Comparison of ENCODE assay signal across 20 mouse cellular contexts in the genomic region with DNA sequence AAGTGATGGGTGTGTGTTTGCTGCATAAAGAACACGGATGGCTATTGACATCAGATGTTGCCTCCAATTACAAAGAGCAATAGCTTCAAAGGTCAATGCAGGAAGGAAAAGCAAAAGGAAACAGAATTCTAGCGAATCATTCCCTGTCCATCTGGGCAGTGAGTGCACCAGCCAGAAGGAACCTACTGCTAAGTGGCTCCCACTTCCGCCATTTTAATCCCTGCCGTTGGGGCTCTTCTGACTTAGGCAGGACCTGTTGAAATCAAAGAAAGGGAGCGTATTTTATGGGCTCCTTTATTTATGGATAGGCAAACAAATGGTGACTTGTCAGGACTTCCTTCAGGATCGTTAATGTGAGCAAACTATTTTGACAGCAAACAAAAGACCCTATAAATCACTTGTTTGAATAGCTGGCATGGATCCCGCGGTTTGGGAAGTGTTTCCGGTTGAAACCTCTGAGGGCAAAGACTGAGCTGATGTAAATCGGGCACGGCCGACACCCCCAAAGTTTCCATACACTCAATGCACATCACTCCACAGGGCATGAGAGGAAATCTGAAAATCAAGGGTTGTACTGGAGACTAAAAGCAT. TPM values are rescaled to one million over a fixed set of nuclear protein-coding genes. Genes with fewer than 3 reads are reported as not detected.
DNase-seq lines count a peak whose midpoint lies in the region; ATAC-seq and TF ChIP-seq lines count a peak whose summit lies in the region.
"Had no signal": no experiment of that assay in that cellular context is flagged by ENCODE, and none has a peak within 500 bp of the region (broad histone marks: within the 10 kb centered on the region; RNA-seq: fewer than 3 reads in every experiment).

No protein-coding gene starts in this region.

- H3K4me2 ChIP-seq in stomach, embryonic 15.5 days, result peak overlapping the region; percentile 17; the same call in 1 of the 2 replicates
- no peak overlapping the region for H3K4me2 ChIP-seq in stomach, postnatal 0 days (replicated peaks; ENCODE audit: low read depth)
- H3K4me2 ChIP-seq in stomach, embryonic 16.5 days (ENCODE audit: low read depth, low read length), result peak overlapping the region; percentile 23
- H3K4me2 ChIP-seq: heart, embryonic 13.5 days; hindbrain, embryonic 14.5 days had no signal

- H3K27me3 ChIP-seq in stomach, embryonic 15.5 days (replicated peaks), result no peaks in the 10 kb centered on the region
- no peaks in the 10 kb centered on the region for H3K27me3 ChIP-seq in stomach, postnatal 0 days (ENCODE audit: control insufficient read depth, insufficient read depth, low read length)
- H3K27me3 ChIP-seq in stomach, embryonic 16.5 days (ENCODE audit: control insufficient read depth, insufficient read depth, low read length), result no peaks in the 10 kb centered on the region
- H3K27me3 ChIP-seq: heart, embryonic 13.5 days had no signal

- no peak overlapping the region for H3K9ac ChIP-seq in stomach, embryonic 15.5 days
- H3K9ac ChIP-seq in stomach, postnatal 0 days (ENCODE audit: low read length), result no peak overlapping the region
- H3K9ac ChIP-seq in stomach, embryonic 16.5 days (ENCODE audit: low read length), result no peak overlapping the region
- H3K9ac ChIP-seq: forebrain, postnatal 0 days; heart, embryonic 13.5 days; hindbrain, embryonic 14.5 days had no signal

- intact Hi-C loops in heart, postnatal 36 days (cut with DNase I), result no loop called here

- 0 out of 2 replicates have a peak overlapping the region, but pooled peaks have one; percentile 42 for H3K27ac ChIP-seq in stomach, embryonic 15.5 days
- H3K27ac ChIP-seq in stomach, postnatal 0 days (replicated peaks), result no peak overlapping the region
- H3K27ac ChIP-seq in stomach, embryonic 16.5 days (ENCODE audit: low read length), result 0 out of 2 replicates have a peak overlapping the region, but pooled peaks have one; percentile 34
- H3K27ac ChIP-seq: heart, embryonic 13.5 days; hindbrain, embryonic 14.5 days; macrophage had no signal

- TF ChIP-seq CTCF in stomach, postnatal 0 days (IDR thresholded peaks at IDR 0.05; ENCODE audit: low read depth), result no peak

- no peak for TF ChIP-seq EP300 in stomach, postnatal 0 days (optimal IDR thresholded peaks at IDR 0.05)

- DNase-seq in embryo, embryonic 10 days (ENCODE audit: low spot score), result peak; percentile 28
- DNase-seq in embryo, embryonic 9.5 days (ENCODE audit: extremely low spot score), result no peak
- DNase-seq in stomach, postnatal 0 days (ENCODE audit: low spot score), result no peak
- DNase-seq in large intestine, adult 2 months (ENCODE audit: low read depth, low spot score), result peak; percentile 63
- DNase-seq in layer of hippocampus, postnatal 25 days (ENCODE audit: extremely low spot score in 1 of 2, low spot score in 1 of 2), result no peak
- DNase-seq in heart, postnatal 36 days, result no peak
- DNase-seq: adrenal gland, adult 8-10 months; cerebellum, postnatal 14 days; forebrain, postnatal 0 days; gastrocnemius, postnatal 36 days; right cerebral cortex, postnatal 4 days; thymus, postnatal 36 days had no signal

- no peak for ATAC-seq in stomach, embryonic 15.5 days (ENCODE audit: insufficient read depth, low FRiP score, low read depth)
- ATAC-seq in stomach, postnatal 0 days (ENCODE audit: low FRiP score, low TSS enrichment), result no peak
- peak; percentile 51; the same call in 1 of the 2 replicates for ATAC-seq in stomach, embryonic 16.5 days (ENCODE audit: insufficient read depth, low FRiP score)
- ATAC-seq: forebrain, postnatal 0 days had no signal

- H3K4me3 ChIP-seq in stomach, embryonic 15.5 days (replicated peaks), result no peak overlapping the region
- H3K4me3 ChIP-seq in stomach, postnatal 0 days (ENCODE audit: low read depth, low read length), result no peak overlapping the region
- no peak overlapping the region for H3K4me3 ChIP-seq in stomach, embryonic 16.5 days (replicated peaks; ENCODE audit: low read length)
- H3K4me3 ChIP-seq: heart, embryonic 13.5 days had no signal

- H3K4me1 ChIP-seq in stomach, embryonic 15.5 days, result no peaks in the 10 kb centered on the region
- no peaks in the 10 kb centered on the region for H3K4me1 ChIP-seq in stomach, postnatal 0 days (replicated peaks; ENCODE audit: control insufficient read depth, insufficient read depth)
- H3K4me1 ChIP-seq in stomach, embryonic 16.5 days (ENCODE audit: control insufficient read depth, insufficient read depth, low read length), result no peaks in the 10 kb centered on the region

- WGBS in stomach, embryonic 15.5 days, result 29% methylated on average over 12 of the region's 12 CpGs
- WGBS in stomach, postnatal 0 days, result 28% methylated on average over 12 of the region's 12 CpGs
- WGBS in large intestine, adult 2 months, result 7% methylated on average over 12 of the region's 12 CpGs
- 38% methylated on average over 12 of the region's 12 CpGs for WGBS in stomach, embryonic 16.5 days

- no peaks in the 10 kb centered on the region for H3K9me3 ChIP-seq in stomach, embryonic 15.5 days
- H3K9me3 ChIP-seq in stomach, postnatal 0 days (ENCODE audit: control insufficient read depth, low read length), result no peaks in the 10 kb centered on the region
- no peaks in the 10 kb centered on the region for H3K9me3 ChIP-seq in stomach, embryonic 16.5 days (replicated peaks; ENCODE audit: control insufficient read depth, low read length)
- H3K9me3 ChIP-seq: heart, embryonic 13.5 days had no signal

- H3K36me3 ChIP-seq in stomach, embryonic 15.5 days, result no peaks in the 10 kb centered on the region; the same call in 1 of the 2 replicates
- no peaks in the 10 kb centered on the region for H3K36me3 ChIP-seq in stomach, postnatal 0 days (ENCODE audit: control insufficient read depth, insufficient read depth, low read length)
- H3K36me3 ChIP-seq in stomach, embryonic 16.5 days (ENCODE audit: control insufficient read depth, insufficient read depth, low read length), result peaks cover 6% of the 10 kb centered on the region

RNA-seq across cellular contexts. Expression of a gene that starts 27.1 kb away (rescaled TPM):
- polyA plus RNA-seq in stomach, embryonic 15.5 days (2015; fragmentation: Nextera tagmentation; extraction: Ambion mirVana), result 28.4 and 41.5 TPM in 2 replicates
- polyA plus RNA-seq in stomach, postnatal 0 days (2015; fragmentation: Nextera tagmentation; extraction: Ambion mirVana), result 34.4 and 40.2 TPM in 2 replicates
- polyA plus RNA-seq in large intestine, adult 2 months (2012; rRNA removed), result 9.1 and 10.3 TPM in 2 replicates
- polyA plus RNA-seq in stomach, embryonic 16.5 days (2015; fragmentation: Nextera tagmentation; extraction: Ambion mirVana), result 73.9 and 99.9 TPM in 2 replicates
- total RNA-seq in layer of hippocampus, postnatal 25 days (2021), result 1 to 10 TPM; 1.2 to 1.6 TPM
- total RNA-seq in heart, postnatal 36 days (2021), result 1 to 10 TPM; 3.1 to 5.9 TPM
- total RNA-seq: gastrocnemius, postnatal 36 days had no signal
- polyA plus RNA-seq: macrophage had no signal

RNA-seq across cellular contexts. Expression of a gene that starts 30.9 kb away (rescaled TPM):
- 21.1 and 21.8 TPM in 2 replicates for polyA plus RNA-seq in stomach, embryonic 15.5 days (2015; fragmentation: Nextera tagmentation; extraction: Ambion mirVana)
- polyA plus RNA-seq in stomach, postnatal 0 days (2015; fragmentation: Nextera tagmentation; extraction: Ambion mirVana), result 9.1 and 9.3 TPM in 2 replicates
- 14.7 and 17.8 TPM in 2 replicates for polyA plus RNA-seq in large intestine, adult 2 months (2012; rRNA removed)
- polyA plus RNA-seq in stomach, embryonic 16.5 days (2015; fragmentation: Nextera tagmentation; extraction: Ambion mirVana), result 20.8 TPM in 2 replicates
- 10 to 100 TPM; 32.9 to 34.2 TPM for total RNA-seq in layer of hippocampus, postnatal 25 days (2021)
- 10 to 100 TPM; 10.1 to 11.9 TPM for total RNA-seq in heart, postnatal 36 days (2021)

RNA-seq across cellular contexts. Expression of a gene that starts 55.5 kb away (rescaled TPM):
- not detected in 2 replicates for polyA plus RNA-seq in stomach, embryonic 15.5 days (2015; fragmentation: Nextera tagmentation; extraction: Ambion mirVana)
- polyA plus RNA-seq in stomach, postnatal 0 days (2015; fragmentation: Nextera tagmentation; extraction: Ambion mirVana), result not detected in 2 replicates
- not detected in 2 replicates for polyA plus RNA-seq in large intestine, adult 2 months (2012; rRNA removed)
- polyA plus RNA-seq in stomach, embryonic 16.5 days (2015; fragmentation: Nextera tagmentation; extraction: Ambion mirVana), result not detected in 2 replicates
- total RNA-seq in layer of hippocampus, postnatal 25 days (2021), result not detected
- not detected for total RNA-seq in heart, postnatal 36 days (2021)
- total RNA-seq: adrenal gland, adult 8-10 months; forebrain, postnatal 0 days; gastrocnemius, postnatal 36 days; layer of hippocampus, adult 8-10 months; left cerebral cortex, postnatal 14 days had no signal
- polyA plus RNA-seq: forebrain, postnatal 0 days; heart, embryonic 13.5 days; hindbrain, embryonic 14.5 days; macrophage; stomach, embryonic 14.5 days had no signal

RNA-seq across cellular contexts. Expression of a gene that starts 59.9 kb away (rescaled TPM):
- 9.8 and 10.1 TPM in 2 replicates for polyA plus RNA-seq in stomach, embryonic 15.5 days (2015; fragmentation: Nextera tagmentation; extraction: Ambion mirVana)
- polyA plus RNA-seq in stomach, postnatal 0 days (2015; fragmentation: Nextera tagmentation; extraction: Ambion mirVana), result 3.1 and 3.4 TPM in 2 replicates
- 2.1 and 4.6 TPM in 2 replicates for polyA plus RNA-seq in large intestine, adult 2 months (2012; rRNA removed)
- 8.8 and 10.9 TPM in 2 replicates for polyA plus RNA-seq in stomach, embryonic 16.5 days (2015; fragmentation: Nextera tagmentation; extraction: Ambion mirVana)
- 10 to 100 TPM; 18.1 to 18.7 TPM for total RNA-seq in layer of hippocampus, postnatal 25 days (2021)
- 10 to 100 TPM; 37.4 to 43.5 TPM for total RNA-seq in heart, postnatal 36 days (2021)

Comparison
In these comparisons a context has a peak if more than half of its experiments do, and no peak if none do; other contexts are left out.
1. DNase-seq: peak in embryo, embryonic 10 days (single experiment) and large intestine, adult 2 months (single experiment); none in embryo, embryonic 9.5 days (single experiment), stomach, postnatal 0 days (single experiment), layer of hippocampus, postnatal 25 days (0 of 2) and heart, postnatal 36 days (0 of 2).